Mouse (Mus musculus) brain, embryonic 14.5 days (tissue): Measurements from ENCODE around the gene Dpy19l3.

Source experiments
- CTCF ChIP-seq: fragments of 200-500 bp; IDR thresholded peaks from 2 replicates; pipeline ENCODE4 v1.5.1; 2012; ENCODE audit warnings: inconsistent platforms, mild to moderate bottlenecking, moderate library complexity, borderline replicate concordance; ENCODE audit not compliant: insufficient read depth, insufficient read length; ENCODE audit errors: extremely low read depth
- POLR2A ChIP-seq: fragments of 200-500 bp; IDR thresholded peaks from 2 replicates; pipeline ENCODE4 v1.6.1; 2012; ENCODE audit warnings: mild to moderate bottlenecking, inconsistent platforms, borderline replicate concordance; ENCODE audit not compliant: poor library complexity, insufficient read depth, insufficient read length, severe bottlenecking; ENCODE audit errors: extremely low read depth

DNA sequence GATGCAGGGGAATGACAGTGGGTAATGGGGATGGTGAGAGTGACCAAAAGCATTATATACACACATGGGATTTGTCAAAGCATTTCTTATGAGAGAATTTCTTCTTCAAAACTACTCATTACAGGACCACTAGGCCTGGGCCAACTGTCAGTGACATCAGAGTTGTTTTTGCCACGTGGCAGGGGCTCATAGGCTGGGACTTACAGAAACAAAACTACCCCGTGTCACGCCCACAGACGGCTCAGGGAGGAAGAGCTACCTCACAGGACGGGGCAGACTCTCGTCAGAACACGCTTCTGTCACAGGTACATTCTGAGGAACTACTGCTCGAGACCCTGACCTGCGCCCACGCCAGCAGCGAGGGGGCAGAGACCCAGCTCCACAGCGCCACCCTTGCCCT is 25.9 kb downstream of the Dpy19l3 start:
- no peak for TF ChIP-seq CTCF
- TF ChIP-seq POLR2A: no peak
